Mouse (Mus musculus) myocyte (in vitro differentiated cells): ENCODE data around the gene Tnfrsf17. TPM values are rescaled to one million over a fixed set of nuclear protein-coding genes. Genes with fewer than 3 reads are reported as not detected.

Experiments used
- H3K27me3 ChIP-seq: one replicate; pipeline ENCODE4 v1.6.1; 2011; ENCODE audit not compliant: control insufficient read depth, insufficient read depth, insufficient read length
- H3K36me3 ChIP-seq: one replicate; pipeline ENCODE4 v1.6.1; 2011; ENCODE audit not compliant: control insufficient read depth, insufficient read depth
- H3K4me2 ChIP-seq: one replicate; pipeline ENCODE4 v1.6.1; 2011; ENCODE audit warnings: low read depth, control low read depth
- H3K4me3 ChIP-seq: one replicate; pipeline ENCODE4 v1.5.1; 2011; ENCODE audit warnings: mild to moderate bottlenecking, control low read depth, moderate library complexity
- H3K79me2 ChIP-seq: one replicate; pipeline ENCODE4 v1.6.1; 2011; ENCODE audit not compliant: control insufficient read depth, insufficient read depth
- H3ac ChIP-seq: one replicate; pipeline ENCODE4 v1.6.1; 2011; ENCODE audit not compliant: control insufficient read depth, insufficient read length
- CEBPB ChIP-seq: IDR thresholded peaks from 2 replicates; pipeline ENCODE4 v1.6.1; 2011; ENCODE audit warnings: mild to moderate bottlenecking, moderate library complexity; ENCODE audit not compliant: poor library complexity, insufficient read depth, severe bottlenecking
- E2F4 ChIP-seq: IDR thresholded peaks from one replicate; pipeline ENCODE4 v1.6.1; 2011; ENCODE audit warnings: mild to moderate bottlenecking, control low read depth, moderate library complexity; ENCODE audit not compliant: insufficient read depth
- MAX ChIP-seq: IDR thresholded peaks from one replicate; pipeline ENCODE4 v1.6.1; 2011; ENCODE audit warnings: low read depth, mild to moderate bottlenecking, control low read depth
- MYOD1 ChIP-seq, 3 experiments: IDR thresholded peaks; one replicate each; pipeline ENCODE4 v1.6.1; 2011; ENCODE audit warnings: control low read depth in 2 of 3, low read depth in 2 of 3, mild to moderate bottlenecking in 2 of 3, moderate library complexity in 1 of 3; ENCODE audit not compliant: insufficient read length in 2 of 3, control insufficient read depth in 1 of 3
- MYOG ChIP-seq, 3 experiments: IDR thresholded peaks; one replicate each; pipeline ENCODE4 v1.6.1; 2011; ENCODE audit warnings: control low read depth in 2 of 3, low read depth in 2 of 3, mild to moderate bottlenecking in 2 of 3; ENCODE audit not compliant: insufficient read length in 2 of 3, control insufficient read depth in 1 of 3, insufficient read depth in 1 of 3
- POLR2A ChIP-seq: IDR thresholded peaks from one replicate; pipeline ENCODE4 v1.6.1; 2011; ENCODE audit warnings: low read depth, mild to moderate bottlenecking, control low read depth, moderate library complexity; ENCODE audit not compliant: insufficient read length
- POLR2AphosphoS2 ChIP-seq: IDR thresholded peaks from one replicate; pipeline ENCODE4 v1.6.1; 2011; ENCODE audit warnings: low read depth, control low read depth; ENCODE audit not compliant: insufficient read length
- REST ChIP-seq: IDR thresholded peaks from one replicate; pipeline ENCODE4 v1.6.1; 2011; ENCODE audit warnings: mild to moderate bottlenecking, control low read depth, moderate library complexity; ENCODE audit not compliant: insufficient read depth, insufficient read length
- SRF ChIP-seq: IDR thresholded peaks from one replicate; pipeline ENCODE4 v1.6.1; 2011; ENCODE audit warnings: low read depth; ENCODE audit not compliant: control insufficient read depth, insufficient read length
- TCF12 ChIP-seq: IDR thresholded peaks from one replicate; pipeline ENCODE4 v1.6.1; 2011; ENCODE audit warnings: mild to moderate bottlenecking, control low read depth; ENCODE audit not compliant: poor library complexity, insufficient read depth, severe bottlenecking
- TCF3 ChIP-seq: IDR thresholded peaks from one replicate; pipeline ENCODE4 v1.6.1; 2011; ENCODE audit warnings: low read depth, control low read depth; ENCODE audit not compliant: insufficient read length
- USF1 ChIP-seq: IDR thresholded peaks from one replicate; pipeline ENCODE4 v1.6.1; 2011; ENCODE audit warnings: low read depth, mild to moderate bottlenecking, control low read depth, moderate library complexity
- polyA plus RNA-seq: library from polyadenylated mRNA; unstranded; fragments of >200 nt; fragmentation: generic; extraction: Trizol; gene quantifications from one replicate; pipeline ENCODE4 v1.2.1, GENCODE M21; 2012; ENCODE audit warnings: missing spikeins

Tnfrsf17 gene
- polyA plus RNA-seq, 1 experiment, result not detected

DNA sequence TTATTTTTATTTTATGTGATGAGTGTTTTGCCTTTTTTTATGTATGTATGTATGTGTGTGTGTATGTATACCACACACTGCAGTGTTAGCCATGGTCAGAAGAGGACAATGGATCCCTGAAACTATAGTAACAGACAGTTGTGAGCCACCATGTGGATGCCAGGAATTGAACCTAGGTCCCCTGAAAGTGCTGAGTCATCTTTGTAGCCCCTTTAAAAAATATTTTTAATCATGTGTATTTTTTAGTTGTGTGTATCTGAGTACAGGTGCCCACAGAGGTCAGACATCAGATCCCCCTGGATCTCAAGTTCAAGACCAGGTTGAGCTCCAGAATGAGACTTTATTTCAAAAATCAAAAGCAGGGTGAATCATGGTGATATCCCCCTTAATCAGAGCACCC lies 9.9 kb upstream of the Tnfrsf17 start:
- Histone ChIP-seq H3K4me2 (no peak overlapping the region), H3K79me2 (no peaks in the 10 kb centered on the region), H3ac (no peak overlapping the region), H3K27me3 (no peaks in the 10 kb centered on the region), H3K36me3 (no peaks in the 10 kb centered on the region), H3K4me3 (no peak overlapping the region)
- no peak for TF ChIP-seq MYOD1 (IDR thresholded peaks at IDR 0.05; ENCODE audit: control insufficient read depth in 1 of 3, insufficient read length in 2 of 3, low read depth in 2 of 3)
- TF ChIP-seq MAX, result no peak
- no peak for TF ChIP-seq POLR2A
- TF ChIP-seq E2F4, result no peak
- TF ChIP-seq POLR2AphosphoS2, result no peak
- no peak for TF ChIP-seq TCF3

DNA sequence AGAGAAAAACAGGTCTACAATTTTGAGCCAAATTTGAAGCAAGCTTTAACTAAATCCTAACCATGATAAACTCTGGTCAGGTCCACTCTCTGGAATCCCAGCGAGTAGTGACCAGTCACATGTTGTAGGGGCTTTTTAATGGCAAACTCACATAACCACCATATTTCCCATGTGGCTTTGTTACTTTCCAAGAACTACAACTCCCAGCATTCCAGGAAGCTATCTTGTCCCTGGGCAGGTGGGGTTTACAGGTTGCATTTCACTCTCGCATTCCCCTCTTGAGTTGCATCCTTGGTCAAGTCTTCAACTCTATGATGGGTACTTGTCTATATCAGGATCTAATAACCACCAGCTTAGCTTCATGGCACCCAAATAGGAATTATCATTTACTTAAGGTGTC lies 8.1 kb upstream of the Tnfrsf17 start:
- Histone ChIP-seq H3K36me3 (no peaks in the 10 kb centered on the region), H3K27me3 (no peaks in the 10 kb centered on the region), H3K79me2 (no peaks in the 10 kb centered on the region), H3K4me2 (no peak overlapping the region), H3K4me3 (no peak overlapping the region), H3ac (no peak overlapping the region)
- no peak for TF ChIP-seq MAX
- TF ChIP-seq POLR2A, result no peak
- TF ChIP-seq CEBPB, result no peak
- no peak for TF ChIP-seq E2F4
- TF ChIP-seq USF1, result no peak
- TF ChIP-seq TCF12, result no peak
- TF ChIP-seq POLR2AphosphoS2, result no peak
- TF ChIP-seq TCF3, result no peak
- TF ChIP-seq MYOG (IDR thresholded peaks at IDR 0.05; ENCODE audit: control insufficient read depth in 1 of 3, insufficient read depth in 1 of 3, insufficient read length in 2 of 3, low read depth in 2 of 3), result no peak
- no peak for TF ChIP-seq SRF
- no peak for TF ChIP-seq REST
- no peak for TF ChIP-seq MYOD1 (IDR thresholded peaks at IDR 0.05; ENCODE audit: control insufficient read depth in 1 of 3, insufficient read length in 2 of 3, low read depth in 2 of 3)

DNA sequence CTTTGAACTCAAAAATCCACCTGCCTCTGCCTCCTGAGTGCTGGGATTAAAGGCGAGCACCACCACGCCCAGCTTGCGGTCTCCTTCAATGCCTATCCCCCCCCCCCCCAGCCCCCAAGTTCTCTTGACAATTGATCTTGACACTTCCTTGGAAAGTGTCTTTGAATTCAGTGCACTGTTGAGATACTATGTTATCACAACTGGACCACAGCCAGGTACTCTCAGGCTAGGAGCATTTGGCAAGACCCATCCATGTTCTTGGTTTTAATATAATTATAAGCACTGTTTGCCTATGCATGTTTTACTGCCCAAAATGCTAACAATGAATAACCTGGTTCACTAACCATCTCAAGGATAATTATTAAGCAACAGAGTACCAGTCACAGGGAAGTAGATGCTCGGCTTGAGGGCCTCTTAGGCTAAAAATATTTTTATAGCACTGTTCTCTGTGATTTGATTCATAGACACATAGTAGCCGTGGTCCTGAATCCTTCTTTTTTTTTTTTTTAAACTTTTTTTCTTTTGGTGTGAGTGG lies 2.2 kb downstream of the Tnfrsf17 start:
- Histone ChIP-seq H3K36me3 (no peaks in the 10 kb centered on the region), H3K27me3 (peaks cover 24% of the 10 kb centered on the region), H3K4me3 (no peak overlapping the region), H3K79me2 (no peaks in the 10 kb centered on the region), H3K4me2 (no peak overlapping the region), H3ac (no peak overlapping the region)
- TF ChIP-seq POLR2AphosphoS2, result no peak
- no peak for TF ChIP-seq E2F4
- no peak for TF ChIP-seq POLR2A
- no peak for TF ChIP-seq REST
- TF ChIP-seq MAX, result no peak
- TF ChIP-seq TCF3, result no peak
- no peak for TF ChIP-seq SRF
- no peak for TF ChIP-seq CEBPB
- no peak for TF ChIP-seq MYOG (IDR thresholded peaks at IDR 0.05; ENCODE audit: control insufficient read depth in 1 of 3, insufficient read depth in 1 of 3, insufficient read length in 2 of 3, low read depth in 2 of 3)
- no peak for TF ChIP-seq USF1
- TF ChIP-seq MYOD1 (IDR thresholded peaks at IDR 0.05; ENCODE audit: control insufficient read depth in 1 of 3, insufficient read length in 2 of 3, low read depth in 2 of 3), result no peak
- no peak for TF ChIP-seq TCF12

DNA sequence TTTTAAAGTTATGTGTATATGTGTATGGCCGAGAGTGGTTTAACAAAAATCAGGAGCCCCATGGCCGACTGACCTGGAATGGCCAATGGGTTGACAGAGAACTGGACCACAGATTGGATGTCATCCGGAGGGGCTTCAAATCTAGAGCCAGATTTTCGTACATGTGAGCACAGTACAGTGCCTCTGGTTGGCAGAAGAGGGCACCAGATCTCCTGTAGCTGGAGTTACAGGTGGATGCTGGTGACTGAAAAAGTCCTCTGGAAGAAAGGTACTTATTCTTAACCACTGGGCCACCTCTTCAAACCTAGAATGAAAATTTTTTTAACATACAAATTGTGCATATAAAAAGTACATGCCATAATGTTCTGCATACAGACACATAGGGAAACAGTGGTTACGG lies 3.1 kb downstream of the Tnfrsf17 start:
- Histone ChIP-seq H3K79me2 (no peaks in the 10 kb centered on the region), H3K27me3 (peaks cover 24% of the 10 kb centered on the region), H3K36me3 (no peaks in the 10 kb centered on the region), H3ac (no peak overlapping the region), H3K4me2 (no peak overlapping the region), H3K4me3 (no peak overlapping the region)
- TF ChIP-seq SRF, result no peak
- no peak for TF ChIP-seq REST
- no peak for TF ChIP-seq MYOD1 (IDR thresholded peaks at IDR 0.05; ENCODE audit: control insufficient read depth in 1 of 3, insufficient read length in 2 of 3, low read depth in 2 of 3)
- TF ChIP-seq POLR2A, result no peak
- no peak for TF ChIP-seq CEBPB
- no peak for TF ChIP-seq TCF12
- no peak for TF ChIP-seq POLR2AphosphoS2
- no peak for TF ChIP-seq MAX
- TF ChIP-seq TCF3, result no peak

DNA sequence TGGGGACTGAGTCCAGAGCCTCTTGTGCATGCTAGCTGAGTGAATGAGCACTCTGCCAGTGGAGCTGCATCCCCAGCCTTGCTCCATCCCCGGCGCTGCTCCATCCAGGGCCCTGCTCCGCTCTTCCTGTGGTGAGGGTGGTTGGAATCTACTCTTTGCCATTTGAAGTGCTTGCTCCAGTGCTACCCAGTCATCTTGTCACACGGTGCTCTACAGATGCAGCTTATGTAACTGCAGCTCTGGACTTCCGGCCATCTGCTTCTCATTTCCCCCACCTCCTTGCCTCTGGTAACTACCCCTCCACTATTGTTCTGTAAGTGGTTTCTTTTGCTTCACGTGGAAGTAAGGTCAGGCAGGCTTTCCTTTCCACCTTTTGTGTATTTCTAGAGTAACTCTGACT lies 3.7 kb downstream of the Tnfrsf17 start:
- Histone ChIP-seq H3K4me2 (no peak overlapping the region), H3K27me3 (peaks cover 24% of the 10 kb centered on the region), H3K36me3 (no peaks in the 10 kb centered on the region), H3K4me3 (no peak overlapping the region), H3ac (no peak overlapping the region), H3K79me2 (no peaks in the 10 kb centered on the region)
- TF ChIP-seq SRF (no peak), CEBPB (no peak), POLR2A (no peak), POLR2AphosphoS2 (no peak), USF1 (no peak), MYOG (IDR thresholded peaks at IDR 0.05; ENCODE audit: control insufficient read depth in 1 of 3, insufficient read depth in 1 of 3, insufficient read length in 2 of 3, low read depth in 2 of 3) (no peak), E2F4 (no peak), TCF3 (no peak), REST (no peak), TCF12 (no peak), MAX (no peak), MYOD1 (IDR thresholded peaks at IDR 0.05; ENCODE audit: control insufficient read depth in 1 of 3, insufficient read length in 2 of 3, low read depth in 2 of 3) (no peak)
